Mouse (Mus musculus) intestine, embryonic 15.5 days (tissue): ENCODE data around the gene Cacna1c. TPM values are rescaled to one million over a fixed set of nuclear protein-coding genes. Genes with fewer than 3 reads are reported as not detected.
A peak's percentile ranks its signal among the peaks of the same experiment; 100 is the strongest.

Source experiments
- ATAC-seq: fragments of 200-750 bp; cut with Nextera tagmentation; 2 replicates; pipeline ENCODE4 v1.8.0; 2017; ENCODE audit warnings: moderate TSS enrichment, moderate library complexity
- H3K27ac ChIP-seq: fragments of 300-500 bp; sonication (generic); 2 replicates; pipeline ENCODE4 v1.5.1; 2015; ENCODE audit warnings: mild to moderate bottlenecking, inconsistent platforms
- H3K27me3 ChIP-seq: fragments of 300-500 bp; sonication (generic); replicated peaks from 2 replicates; pipeline ENCODE4 v1.6.1; 2015; ENCODE audit warnings: inconsistent platforms
- H3K36me3 ChIP-seq: fragments of 300-500 bp; sonication (generic); 2 replicates; pipeline ENCODE4 v1.6.1; 2015; ENCODE audit warnings: inconsistent platforms
- H3K4me1 ChIP-seq: fragments of 300-500 bp; sonication (generic); replicated peaks from 2 replicates; pipeline ENCODE4 v1.6.1; 2015; ENCODE audit warnings: inconsistent platforms
- H3K4me2 ChIP-seq: fragments of 300-500 bp; sonication (generic); replicated peaks from 2 replicates; pipeline ENCODE4 v1.6.1; 2015; ENCODE audit warnings: mild to moderate bottlenecking, inconsistent platforms
- H3K4me3 ChIP-seq: fragments of 300-500 bp; sonication (generic); replicated peaks from 2 replicates; pipeline ENCODE4 v1.5.1; 2015; ENCODE audit warnings: inconsistent platforms
- H3K9ac ChIP-seq: fragments of 300-500 bp; sonication (generic); 2 replicates; pipeline ENCODE4 v1.6.1; 2015; ENCODE audit warnings: inconsistent platforms
- H3K9me3 ChIP-seq: fragments of 300-500 bp; sonication (generic); 2 replicates; pipeline ENCODE4 v1.6.1; 2016; ENCODE audit warnings: inconsistent platforms
- WGBS: fragments of 180-500 bp; shearing (Covaris S2); methylation state at CpG from one replicate; pipeline ENCODE4 v1.1.7; 2015; 5-methylcytosine and 5-hydroxymethylcytosine counted together
- polyA plus RNA-seq: library from polyadenylated mRNA; unstranded; fragments of >200 nt; fragmentation: Nextera tagmentation; extraction: Ambion mirVana; gene quantifications from 2 replicates; pipeline ENCODE4 v1.2.1, GENCODE M21; 2015

The Cacna1c gene
- polyA plus RNA-seq, 1 experiment from 2014 or later, result 3.0 TPM

DNA sequence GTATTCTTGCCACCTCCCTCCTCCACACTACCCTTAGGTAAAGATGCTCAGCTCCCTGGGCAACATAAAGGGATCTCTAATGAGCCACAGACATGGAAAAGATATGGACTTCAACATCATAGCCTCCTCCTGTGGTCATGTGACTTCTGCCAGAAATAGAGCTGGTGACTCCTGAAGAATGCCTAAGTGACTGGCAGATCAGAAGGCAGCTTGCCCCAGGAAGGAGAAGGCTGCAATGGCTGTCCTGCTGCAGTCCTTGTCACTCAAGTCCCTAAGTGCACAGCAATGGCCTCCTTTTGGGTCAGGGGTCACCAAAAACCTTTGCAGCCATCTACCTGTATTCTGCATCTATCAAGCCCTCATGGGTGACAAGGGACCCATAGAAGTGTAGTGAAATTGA, 133.5 kb downstream of the Cacna1c start:
- H3K27me3 ChIP-seq, result peaks cover 6% of the 10 kb centered on the region

DNA sequence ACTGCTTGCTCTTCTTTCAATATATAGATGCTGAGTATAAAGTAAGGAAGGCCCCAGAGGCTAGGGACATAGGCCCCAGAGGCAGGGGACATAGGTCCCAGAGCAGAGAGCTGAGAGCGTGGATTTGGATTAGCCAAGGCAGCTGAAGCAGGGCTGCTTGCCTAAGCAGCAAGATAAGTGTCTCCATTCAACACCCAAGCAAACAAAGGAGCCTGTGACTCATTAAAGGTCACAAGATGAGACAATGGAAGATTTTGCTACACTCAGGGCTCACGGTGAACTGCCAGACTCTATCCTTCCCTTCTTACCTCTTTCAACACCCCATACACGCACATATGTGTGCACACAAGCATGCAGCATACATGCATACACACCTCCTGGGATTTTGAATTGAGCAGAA, 137.3 kb downstream of the Cacna1c start:
- Histone ChIP-seq H3K4me2 (no peak overlapping the region), H3K9me3 (no peaks in the 10 kb centered on the region), H3K4me1 (no peaks in the 10 kb centered on the region), H3K27ac (no peak overlapping the region), H3K27me3 (peaks cover 13% of the 10 kb centered on the region), H3K4me3 (no peak overlapping the region), H3K9ac (no peak overlapping the region), H3K36me3 (no peaks in the 10 kb centered on the region)
- 63% methylated on average over 3 of the region's 3 CpGs for WGBS
- ATAC-seq, result no peak

More for the DNA sequence above, 133.5 kb downstream of the Cacna1c start:
- Histone ChIP-seq H3K9me3 (no peaks in the 10 kb centered on the region), H3K4me2 (no peak overlapping the region), H3K4me1 (no peaks in the 10 kb centered on the region), H3K4me3 (no peak overlapping the region), H3K27ac (no peak overlapping the region), H3K36me3 (no peaks in the 10 kb centered on the region), H3K9ac (no peak overlapping the region)
- ATAC-seq, result no peak

DNA sequence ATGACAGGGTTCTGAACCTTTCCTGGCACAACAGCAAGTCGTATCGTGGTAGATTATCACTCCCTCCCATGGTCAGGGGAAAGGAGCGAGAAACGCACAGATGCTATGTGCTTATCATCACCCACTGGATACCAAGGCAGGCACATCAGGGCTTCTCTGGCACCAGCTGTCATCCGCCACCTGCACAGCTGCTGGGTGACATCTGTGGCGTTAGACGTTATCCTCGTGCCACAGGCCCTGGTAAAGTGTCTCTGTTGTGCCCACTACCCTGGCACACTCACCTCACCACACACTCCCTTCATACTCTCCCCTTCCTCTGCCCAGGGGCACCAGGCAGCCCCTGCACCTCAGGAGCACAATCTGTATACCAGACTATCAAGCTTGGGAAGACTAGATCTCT, 137.8 kb downstream of the Cacna1c start:
- H3K4me1 ChIP-seq, result 0 out of 2 replicates have a peak, but pooled peaks cover under 1% of the 10 kb centered on the region
- WGBS, result 88% methylated on average over 8 of the region's 8 CpGs

DNA sequence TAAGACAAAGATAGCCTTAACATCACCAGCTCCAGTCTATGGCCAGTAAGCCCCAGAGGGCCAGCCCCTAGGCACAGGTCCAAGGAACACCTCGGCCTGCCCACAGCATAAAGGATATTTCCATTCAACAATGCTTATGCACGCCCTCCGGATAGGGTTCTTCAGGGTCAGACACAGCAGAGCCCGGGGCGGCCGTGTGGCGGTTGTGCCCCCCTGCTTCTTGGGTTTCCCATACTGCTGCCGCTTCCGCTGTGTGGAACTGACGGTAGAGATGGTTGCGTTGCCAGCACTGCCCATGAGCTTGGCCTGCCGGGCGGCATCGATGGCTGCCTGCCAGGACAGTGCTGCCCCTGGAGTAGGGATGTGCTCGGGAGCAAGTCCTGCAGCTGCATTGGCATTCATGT, 139.1 kb downstream of the Cacna1c start:
- Histone ChIP-seq H3K27ac (no peak overlapping the region), H3K4me1 (0 out of 2 replicates have a peak, but pooled peaks cover 5% of the 10 kb centered on the region), H3K36me3 (no peaks in the 10 kb centered on the region), H3K9ac (no peak overlapping the region), H3K4me2 (no peak overlapping the region), H3K9me3 (no peaks in the 10 kb centered on the region), H3K4me3 (no peak overlapping the region), H3K27me3 (peaks cover 13% of the 10 kb centered on the region)
- ATAC-seq, result no peak
- WGBS, result 92% methylated on average over 15 of the region's 15 CpGs

More for the DNA sequence above, 137.8 kb downstream of the Cacna1c start:
- Histone ChIP-seq H3K9ac (no peak overlapping the region), H3K27me3 (peaks cover 13% of the 10 kb centered on the region), H3K9me3 (no peaks in the 10 kb centered on the region), H3K4me3 (no peak overlapping the region), H3K27ac (no peak overlapping the region), H3K4me2 (no peak overlapping the region), H3K36me3 (no peaks in the 10 kb centered on the region)
- ATAC-seq, result no peak

DNA sequence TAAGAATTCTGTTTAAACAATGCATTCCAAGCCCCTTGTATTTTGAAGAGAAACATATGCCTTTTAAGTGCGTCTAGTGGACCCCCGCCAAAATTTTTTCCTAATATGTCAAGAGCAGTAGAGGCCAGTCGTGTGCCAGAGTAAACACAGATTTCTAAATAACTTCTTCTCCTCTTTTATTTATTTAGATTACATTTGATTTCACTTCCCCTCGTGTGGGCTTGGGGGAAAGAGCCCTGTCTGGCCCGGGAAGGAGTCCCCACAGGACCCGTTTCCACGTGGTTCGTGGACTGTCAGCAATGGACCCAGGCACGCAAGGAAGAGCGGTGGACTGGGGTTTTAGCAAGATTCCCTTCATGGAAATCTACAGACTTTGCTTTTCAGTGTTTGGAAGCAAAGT, 143.4 kb downstream of the Cacna1c start:
- ATAC-seq, result 0 out of 2 replicates have a peak, but pooled peaks have one; percentile 39
- 37% methylated on average over 10 of the region's 10 CpGs for WGBS
- H3K9me3 ChIP-seq, result no peaks in the 10 kb centered on the region
- no peak overlapping the region for H3K9ac ChIP-seq
- no peak overlapping the region for H3K4me3 ChIP-seq
- peak overlapping the region; percentile 44; the same call in 1 of the 2 replicates for H3K27ac ChIP-seq
- 0 out of 2 replicates have a peak, but pooled peaks cover 10% of the 10 kb centered on the region for H3K4me1 ChIP-seq
- peak overlapping the region; percentile 46 for H3K4me2 ChIP-seq
- peaks cover 7% of the 10 kb centered on the region for H3K27me3 ChIP-seq
- no peaks in the 10 kb centered on the region for H3K36me3 ChIP-seq

DNA sequence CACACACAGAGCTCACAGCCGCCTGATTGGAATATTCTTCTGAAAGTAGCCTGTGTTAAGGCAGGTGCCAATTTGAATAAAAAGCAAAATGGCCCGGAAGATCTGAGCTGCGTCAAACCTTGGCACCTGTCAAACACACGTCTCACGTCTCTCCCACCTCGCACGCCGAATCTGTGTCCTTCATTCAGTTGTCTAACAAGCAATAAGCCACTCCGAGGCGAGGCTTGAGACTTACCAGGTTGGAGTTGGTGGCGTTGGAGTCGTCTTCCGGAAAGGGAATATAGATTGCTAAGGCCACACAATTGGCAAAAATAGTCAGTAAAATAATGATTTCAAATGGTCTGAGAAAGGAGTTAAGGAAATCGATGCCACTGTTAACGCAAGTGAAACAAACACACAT, 143.9 kb downstream of the Cacna1c start:
- H3K36me3 ChIP-seq, result no peaks in the 10 kb centered on the region
- WGBS, result 64% methylated on average over 15 of the region's 15 CpGs
- H3K4me3 ChIP-seq, result no peak overlapping the region
- H3K4me2 ChIP-seq, result peak overlapping the region; percentile 46; the same call in 1 of the 2 replicates
- H3K4me1 ChIP-seq, result 0 out of 2 replicates have a peak, but pooled peaks cover 10% of the 10 kb centered on the region
- no peak overlapping the region for H3K9ac ChIP-seq
- H3K27ac ChIP-seq, result 0 out of 2 replicates have a peak overlapping the region, but pooled peaks have one; percentile 36
- H3K27me3 ChIP-seq, result peaks cover 7% of the 10 kb centered on the region
- no peaks in the 10 kb centered on the region for H3K9me3 ChIP-seq
- no peak for ATAC-seq

DNA sequence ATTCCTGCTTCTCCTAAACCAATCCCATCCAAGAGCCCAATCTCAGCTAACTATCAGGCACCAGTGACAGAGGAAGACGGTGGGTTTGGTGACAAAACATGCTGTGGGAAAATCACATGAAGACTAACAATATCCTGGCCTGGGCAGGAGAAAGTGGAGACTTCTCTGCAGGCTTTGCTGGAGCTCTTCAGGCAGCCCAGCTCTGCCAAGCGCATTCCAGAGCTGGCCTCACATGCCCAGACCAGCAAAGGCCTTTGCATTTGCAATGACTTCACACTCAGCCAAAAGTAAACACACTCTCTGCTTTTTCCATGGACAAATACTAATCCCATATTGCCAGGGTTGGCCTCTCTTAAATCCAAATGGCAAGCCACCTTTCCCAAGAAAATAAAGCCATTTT, 144.5 kb downstream of the Cacna1c start:
- no peak overlapping the region for H3K9ac ChIP-seq
- H3K27me3 ChIP-seq, result peaks cover 7% of the 10 kb centered on the region
- H3K27ac ChIP-seq, result 0 out of 2 replicates have a peak overlapping the region, but pooled peaks have one; percentile 36
- WGBS, result 63% methylated on average over 2 of the region's 2 CpGs
- no peaks in the 10 kb centered on the region for H3K9me3 ChIP-seq
- no peaks in the 10 kb centered on the region for H3K36me3 ChIP-seq
- H3K4me1 ChIP-seq, result 0 out of 2 replicates have a peak, but pooled peaks cover 10% of the 10 kb centered on the region
- H3K4me2 ChIP-seq, result no peak overlapping the region
- H3K4me3 ChIP-seq, result no peak overlapping the region
- no peak for ATAC-seq

DNA sequence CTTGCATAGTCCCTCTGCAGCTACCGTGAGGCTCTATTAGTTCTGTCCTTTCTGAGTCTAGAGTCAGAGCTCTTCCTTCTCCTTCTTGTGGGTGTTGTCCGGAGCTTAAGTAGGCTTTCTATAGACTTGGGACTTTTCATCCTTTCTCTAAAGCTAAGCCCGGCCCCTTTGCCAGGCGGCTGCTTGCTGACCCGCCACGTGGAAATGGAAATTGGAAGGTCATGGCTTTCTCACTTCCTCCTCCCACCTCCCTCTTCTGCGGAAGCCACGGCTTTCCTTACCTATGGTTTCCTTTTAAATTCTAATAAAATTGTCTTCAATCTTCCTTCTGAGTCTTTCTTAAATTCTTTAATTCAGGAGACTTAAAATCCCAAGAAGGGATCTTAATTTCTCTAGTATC, 148.9 kb downstream of the Cacna1c start:
- no peak overlapping the region for H3K27ac ChIP-seq
- H3K36me3 ChIP-seq, result no peaks in the 10 kb centered on the region
- H3K27me3 ChIP-seq, result no peaks in the 10 kb centered on the region; the same call in 1 of the 2 replicates
- H3K4me3 ChIP-seq, result no peak overlapping the region
- no peaks in the 10 kb centered on the region for H3K9me3 ChIP-seq
- H3K4me2 ChIP-seq, result no peak overlapping the region
- no peak for ATAC-seq
- no peak overlapping the region for H3K9ac ChIP-seq
- 0 out of 2 replicates have a peak, but pooled peaks cover 5% of the 10 kb centered on the region for H3K4me1 ChIP-seq
- 78% methylated on average over 8 of the region's 8 CpGs for WGBS

DNA sequence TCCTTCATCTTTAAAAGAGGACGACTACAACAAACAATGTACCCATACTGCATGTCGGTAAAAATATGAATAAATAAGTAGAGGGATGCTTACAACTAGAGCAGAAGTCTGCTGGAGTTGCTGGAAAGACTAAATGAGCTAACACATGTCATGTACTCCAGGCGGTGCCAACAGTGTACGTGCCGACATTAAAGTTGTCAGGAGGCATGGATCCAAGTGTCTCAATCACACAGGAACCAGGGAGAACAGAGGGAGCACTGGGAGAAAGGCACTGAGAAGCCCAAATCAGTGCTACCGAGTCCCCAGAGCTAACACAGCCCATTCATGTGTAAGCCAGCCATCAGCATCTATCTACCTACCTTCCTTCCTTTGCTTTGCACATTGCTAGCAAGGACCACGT, 150.7 kb downstream of the Cacna1c start:
- WGBS, result 78% methylated on average over 7 of the region's 7 CpGs
- H3K36me3 ChIP-seq, result no peaks in the 10 kb centered on the region
- no peaks in the 10 kb centered on the region; the same call in 1 of the 2 replicates for H3K27me3 ChIP-seq
- H3K4me3 ChIP-seq, result no peak overlapping the region
- H3K9ac ChIP-seq, result no peak overlapping the region
- H3K4me1 ChIP-seq, result no peaks in the 10 kb centered on the region
- no peak for ATAC-seq
- H3K27ac ChIP-seq, result no peak overlapping the region
- no peaks in the 10 kb centered on the region for H3K9me3 ChIP-seq
- H3K4me2 ChIP-seq, result no peak overlapping the region

DNA sequence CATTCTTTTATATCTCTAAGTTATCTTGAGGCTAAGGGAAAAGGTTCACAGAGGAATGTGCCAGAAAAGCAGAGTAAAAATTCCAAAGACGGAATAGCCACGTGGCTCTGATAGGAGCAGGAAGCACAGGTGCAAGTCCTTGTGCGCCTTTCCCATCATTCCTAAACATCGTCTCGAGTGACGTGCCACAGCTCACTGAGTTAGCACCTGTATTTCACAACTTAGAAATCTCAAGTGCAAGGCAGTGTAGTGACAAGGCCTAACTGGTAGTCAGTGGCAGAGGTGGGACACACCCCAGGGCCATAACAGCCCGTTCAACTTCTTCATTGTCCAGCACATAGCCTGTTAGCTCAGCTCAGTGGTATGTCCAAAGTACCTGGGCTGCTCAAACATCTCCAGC, 152.1 kb downstream of the Cacna1c start:
- H3K4me3 ChIP-seq, result no peak overlapping the region
- ATAC-seq, result no peak
- WGBS, result 73% methylated on average over 7 of the region's 7 CpGs

DNA sequence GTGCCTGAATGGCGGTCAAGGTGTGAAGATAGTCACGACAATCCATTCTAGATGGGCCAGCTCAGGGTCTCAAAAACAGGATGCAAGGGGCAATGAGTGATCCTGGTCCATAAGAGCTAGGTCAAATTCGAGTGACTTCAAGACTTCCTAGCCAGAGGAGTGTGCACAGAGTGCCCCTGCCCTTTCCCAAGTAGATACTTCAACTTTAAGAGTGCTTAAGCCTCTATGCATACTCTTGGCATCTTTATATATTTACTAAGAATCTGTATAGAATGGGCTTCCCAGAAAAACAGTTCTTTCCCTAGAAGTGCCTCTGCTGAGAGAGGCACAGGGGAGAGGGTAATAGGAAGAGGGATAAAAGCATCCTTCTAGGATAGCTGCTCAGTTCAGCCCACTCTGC, 153.4 kb downstream of the Cacna1c start:
- Histone ChIP-seq H3K9ac (no peak overlapping the region), H3K27ac (no peak overlapping the region), H3K36me3 (no peaks in the 10 kb centered on the region), H3K27me3 (no peaks in the 10 kb centered on the region), H3K4me2 (no peak overlapping the region), H3K4me3 (no peak overlapping the region), H3K4me1 (no peaks in the 10 kb centered on the region), H3K9me3 (no peaks in the 10 kb centered on the region)
- ATAC-seq, result no peak
- WGBS, result 78% methylated on average over 3 of the region's 3 CpGs

More for the DNA sequence above, 152.1 kb downstream of the Cacna1c start:
- Histone ChIP-seq H3K4me2 (no peak overlapping the region), H3K27me3 (no peaks in the 10 kb centered on the region; the same call in 1 of the 2 replicates), H3K4me1 (no peaks in the 10 kb centered on the region), H3K36me3 (no peaks in the 10 kb centered on the region), H3K27ac (no peak overlapping the region), H3K9ac (no peak overlapping the region), H3K9me3 (no peaks in the 10 kb centered on the region)

DNA sequence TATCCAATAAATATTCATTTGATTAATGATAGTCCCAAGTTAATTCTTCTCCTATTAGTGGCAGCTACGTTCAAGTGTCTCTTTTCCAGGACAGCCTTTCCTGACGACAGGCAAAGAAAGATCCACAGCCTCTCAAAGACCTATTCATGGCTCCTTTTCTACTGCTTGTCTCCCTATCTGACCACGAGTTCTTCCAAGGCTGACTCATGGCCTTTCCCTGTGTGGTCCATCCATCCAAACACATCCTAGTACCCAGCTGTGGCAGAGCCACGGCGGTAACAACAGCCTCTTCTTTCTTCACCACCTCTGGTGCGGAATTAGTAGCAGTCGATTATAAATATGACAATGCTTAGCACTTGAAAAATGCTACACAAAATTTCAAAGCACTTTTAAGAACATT, 155.3 kb downstream of the Cacna1c start:
- Histone ChIP-seq H3K4me2 (no peak overlapping the region), H3K9me3 (no peaks in the 10 kb centered on the region), H3K27ac (no peak overlapping the region), H3K4me1 (0 out of 2 replicates have a peak, but pooled peaks cover 3% of the 10 kb centered on the region), H3K9ac (no peak overlapping the region), H3K36me3 (no peaks in the 10 kb centered on the region), H3K4me3 (no peak overlapping the region), H3K27me3 (no peaks in the 10 kb centered on the region)
- 61% methylated on average over 7 of the region's 7 CpGs for WGBS
- no peak for ATAC-seq

DNA sequence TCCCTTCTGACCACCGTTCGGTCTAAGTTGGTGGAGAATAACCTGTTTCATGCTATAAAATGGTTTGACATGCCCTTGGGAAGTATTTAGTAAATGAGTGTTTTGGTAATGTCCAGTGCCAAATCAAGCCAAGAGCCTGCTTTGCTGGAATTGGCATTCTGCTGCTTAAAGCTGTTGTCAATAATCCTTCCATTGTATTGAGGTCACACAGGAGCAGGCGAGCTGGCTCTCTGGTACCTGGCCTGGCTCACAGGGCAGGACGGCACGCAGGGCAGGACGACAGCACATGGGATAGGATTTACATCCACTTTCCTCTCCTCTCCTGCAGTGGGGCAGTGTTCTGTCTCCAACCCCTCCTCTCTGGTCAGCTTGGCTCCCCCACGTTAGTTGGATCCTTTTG, 156.4 kb downstream of the Cacna1c start:
- ATAC-seq, result no peak
- no peaks in the 10 kb centered on the region for H3K36me3 ChIP-seq
- H3K4me2 ChIP-seq, result no peak overlapping the region
- no peak overlapping the region for H3K9ac ChIP-seq
- H3K4me3 ChIP-seq, result no peak overlapping the region
- 0 out of 2 replicates have a peak, but pooled peaks cover 3% of the 10 kb centered on the region for H3K4me1 ChIP-seq
- 86% methylated on average over 7 of the region's 7 CpGs for WGBS
- no peaks in the 10 kb centered on the region for H3K9me3 ChIP-seq
- H3K27me3 ChIP-seq, result no peaks in the 10 kb centered on the region
- no peak overlapping the region for H3K27ac ChIP-seq
